Mouse (Mus musculus): Measurements from ENCODE around the gene Serpinb11.

Gene Serpinb11

DNA sequence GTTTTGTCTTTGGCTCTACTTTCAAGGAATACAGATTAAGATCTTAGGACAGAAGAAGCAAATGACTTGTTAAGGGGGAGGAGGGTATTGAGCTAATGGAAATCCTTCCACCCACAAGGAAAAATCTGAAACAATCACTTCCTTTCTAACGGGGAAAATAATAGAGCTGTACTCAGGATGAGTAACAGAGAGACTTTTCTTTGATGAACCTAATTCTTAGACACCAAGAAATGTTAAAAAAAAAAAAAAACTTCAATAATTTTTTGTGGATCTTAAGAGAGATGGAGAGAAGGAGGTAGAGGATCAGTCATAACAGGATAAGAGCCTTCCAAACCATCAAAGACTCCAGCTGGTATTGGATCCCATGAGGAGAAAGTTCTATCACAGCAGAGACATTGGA, at the start of gene Serpinb11:
Serpinb11 (plus strand) TSS at position 301 of the 400 bp plus-strand sequence.
- in situ Hi-C loops (cut with MboI; ENCODE audit: low sequenced_read_pairs) = no loop called here

DNA sequence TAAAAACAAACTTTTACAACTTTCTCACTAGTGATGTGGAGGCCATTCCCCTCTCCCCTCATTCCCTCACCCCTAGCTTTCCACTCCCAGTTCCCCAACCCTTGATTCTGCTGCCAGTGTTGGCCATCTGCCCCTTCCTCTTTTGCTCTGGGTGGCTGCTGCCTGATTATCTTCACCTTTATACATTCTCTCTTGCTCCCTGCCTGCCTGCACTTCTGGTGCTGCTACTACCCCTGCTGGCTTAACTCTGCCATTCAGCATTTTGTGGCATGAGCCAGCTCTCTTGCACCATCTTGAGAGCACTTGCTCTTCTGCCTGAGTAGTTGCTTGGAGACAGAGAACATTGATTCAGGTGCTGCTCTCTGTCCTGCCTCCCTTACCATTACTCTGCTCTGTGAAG, 15.0 kb upstream of the Serpinb11 start:
- in situ Hi-C loops (cut with MboI; ENCODE audit: low sequenced_read_pairs) = no loop called here

DNA sequence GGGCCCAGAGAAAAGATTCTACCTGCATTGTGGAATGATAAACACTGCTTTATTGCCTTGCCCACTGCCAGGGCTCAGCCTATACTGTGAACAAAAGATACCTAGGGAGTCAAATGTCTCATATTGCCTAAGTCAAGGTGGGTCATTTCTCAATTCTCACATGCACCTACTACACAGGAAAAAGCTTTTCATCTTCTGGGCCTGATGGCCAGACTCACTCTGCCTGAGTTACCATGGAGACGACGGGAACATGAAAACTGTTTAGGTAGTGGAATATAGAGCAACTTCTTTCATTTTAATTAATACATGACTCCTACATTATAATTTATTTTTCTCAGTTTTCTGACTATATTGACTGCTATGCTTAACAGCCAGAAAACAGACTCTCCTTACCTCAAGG, 14.2 kb upstream of the Serpinb11 start:
- in situ Hi-C loops (cut with MboI; ENCODE audit: low sequenced_read_pairs) = no loop called here

DNA sequence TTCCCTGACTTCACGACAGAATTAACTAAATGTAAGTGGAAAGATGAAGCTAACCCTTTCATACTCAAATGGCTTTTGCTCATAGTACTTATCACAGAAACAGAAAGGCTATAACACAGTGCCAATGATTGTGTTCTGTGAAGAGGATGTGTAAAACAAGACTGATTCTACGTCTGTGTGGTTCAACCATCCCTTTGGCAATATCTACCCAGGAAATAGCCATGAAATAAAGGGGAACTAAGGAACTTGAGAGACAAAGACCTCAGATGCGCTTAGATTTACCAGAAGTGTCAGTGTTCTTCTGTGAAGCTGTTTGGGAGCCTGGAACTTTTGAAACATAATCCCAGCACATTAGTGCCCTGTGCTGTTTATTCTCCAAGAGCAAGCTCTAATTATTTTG, 10.6 kb upstream of the Serpinb11 start:
- in situ Hi-C loops (cut with MboI; ENCODE audit: low sequenced_read_pairs) = no loop called here

DNA sequence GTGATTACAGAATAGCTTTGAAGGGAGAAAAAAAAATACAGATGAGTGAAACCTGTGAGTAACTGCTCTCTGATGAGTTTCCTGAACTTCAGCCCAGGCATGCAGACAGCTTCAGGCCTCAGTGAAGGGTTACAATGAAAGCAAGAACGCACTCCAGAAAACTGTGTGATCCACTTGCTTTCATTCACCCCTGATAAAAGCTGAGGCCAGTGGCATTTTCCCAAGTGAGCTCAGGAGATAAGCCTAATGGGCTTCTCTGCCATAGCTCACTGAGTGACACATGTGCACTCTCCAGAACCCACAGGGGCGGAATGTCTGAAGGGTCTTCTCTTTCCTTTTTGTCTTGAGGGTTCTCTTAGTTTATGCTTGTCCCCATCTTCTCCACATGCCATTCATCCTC, 9.9 kb upstream of the Serpinb11 start:
- in situ Hi-C loops (cut with MboI; ENCODE audit: low sequenced_read_pairs) = no loop called here

DNA sequence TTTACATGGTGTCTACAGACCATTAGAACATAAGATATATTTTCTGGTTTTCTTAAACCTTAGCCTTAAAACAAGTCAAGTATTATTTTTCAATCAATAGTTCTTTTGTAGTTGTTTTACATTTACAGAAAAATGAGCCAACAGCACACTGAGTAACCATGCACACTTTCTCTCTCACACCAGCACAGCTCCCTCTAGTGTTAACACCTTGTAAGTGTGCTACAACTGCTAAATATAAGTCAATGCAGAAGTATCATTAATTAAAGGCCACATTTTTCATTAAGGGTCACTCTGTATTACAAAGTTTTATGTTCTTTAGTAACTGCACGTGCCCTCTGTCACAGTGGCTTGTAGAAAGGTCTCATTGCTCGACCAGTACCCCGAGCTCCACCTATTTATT, 8.0 kb upstream of the Serpinb11 start:
- in situ Hi-C loops (cut with MboI; ENCODE audit: low sequenced_read_pairs) = no loop called here

DNA sequence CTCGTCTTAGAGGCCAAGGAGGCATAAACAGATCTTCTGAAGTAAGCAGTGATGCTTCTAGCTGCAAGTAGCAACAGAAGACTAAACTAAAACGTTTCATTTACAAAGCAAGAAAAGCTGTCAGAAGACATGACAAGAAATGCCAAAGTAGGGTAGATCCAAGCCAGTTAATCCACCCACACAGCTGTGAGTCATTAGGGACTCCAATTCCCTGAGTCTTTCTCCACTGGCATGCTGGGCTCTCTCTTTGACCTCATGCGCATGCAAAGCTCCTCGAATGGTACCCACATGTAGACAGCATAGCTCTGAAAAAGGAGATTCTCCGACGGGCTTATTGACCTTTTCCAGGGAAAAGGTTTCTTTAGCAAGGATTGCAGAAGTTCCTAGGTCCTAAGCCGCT, 5.0 kb downstream of the Serpinb11 start:
- in situ Hi-C loops (cut with MboI; ENCODE audit: low sequenced_read_pairs) = no loop called here

DNA sequence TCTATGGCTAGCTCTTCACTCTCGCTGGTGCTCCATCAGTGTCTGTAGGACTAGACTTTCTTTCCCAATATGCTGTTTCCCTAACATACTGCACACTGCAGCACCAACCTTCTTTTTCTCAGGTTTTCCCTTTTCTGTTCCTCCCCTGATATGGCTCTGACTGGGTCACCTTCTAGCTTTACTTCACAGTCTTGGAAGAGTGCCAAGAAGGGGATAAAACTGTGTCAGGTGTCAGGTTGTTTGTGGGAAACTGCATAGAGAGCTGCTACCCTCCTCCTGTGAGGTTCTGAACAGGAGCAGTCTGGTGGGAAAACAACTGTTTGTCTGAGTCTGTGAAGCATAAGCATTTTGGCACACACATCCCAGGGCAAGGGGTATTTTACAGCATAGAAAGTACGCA, 7.9 kb downstream of the Serpinb11 start:
- in situ Hi-C loops (cut with MboI; ENCODE audit: low sequenced_read_pairs) = no loop called here

DNA sequence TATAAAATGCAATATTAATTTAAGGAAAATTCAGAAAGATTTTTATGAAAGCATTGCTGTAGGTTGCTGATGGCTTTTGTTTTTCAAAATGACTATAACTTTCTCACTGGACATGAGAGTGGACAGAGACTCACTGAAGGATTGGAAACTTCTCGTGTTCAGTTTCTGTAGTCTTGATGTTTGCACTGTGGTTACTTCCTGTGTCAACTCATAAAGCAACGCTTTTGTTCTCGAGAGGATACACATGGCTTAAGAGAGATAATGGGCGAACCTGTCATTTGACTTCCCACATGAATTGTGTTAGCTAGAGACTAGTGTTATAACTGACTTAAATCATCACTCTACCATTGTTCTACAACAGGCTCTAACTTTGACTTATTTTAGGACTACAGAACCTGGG, 16.0 kb downstream of the Serpinb11 start:
- in situ Hi-C loops (cut with MboI; ENCODE audit: low sequenced_read_pairs) = no loop called here

DNA sequence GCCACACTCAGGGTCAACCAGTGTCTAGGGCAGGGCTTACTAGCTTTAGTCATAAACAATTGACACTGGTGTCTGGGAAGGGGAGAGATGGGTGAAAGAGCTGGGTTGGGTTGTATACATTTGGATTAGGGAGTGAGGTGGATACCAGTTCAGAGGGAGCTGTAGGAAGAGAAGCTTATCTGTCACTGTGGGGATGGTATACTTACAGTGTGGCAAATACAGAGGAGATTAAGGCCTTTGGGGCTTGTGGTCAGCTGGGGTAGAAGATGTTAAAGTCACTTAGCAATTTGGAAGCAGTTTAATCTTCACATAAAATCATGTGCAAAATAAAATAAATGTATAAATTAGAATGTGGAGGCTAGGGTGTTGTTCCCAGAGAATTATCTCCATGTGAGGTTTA, 17.4 kb downstream of the Serpinb11 start:
- in situ Hi-C loops (cut with MboI; ENCODE audit: low sequenced_read_pairs) = no loop called here

DNA sequence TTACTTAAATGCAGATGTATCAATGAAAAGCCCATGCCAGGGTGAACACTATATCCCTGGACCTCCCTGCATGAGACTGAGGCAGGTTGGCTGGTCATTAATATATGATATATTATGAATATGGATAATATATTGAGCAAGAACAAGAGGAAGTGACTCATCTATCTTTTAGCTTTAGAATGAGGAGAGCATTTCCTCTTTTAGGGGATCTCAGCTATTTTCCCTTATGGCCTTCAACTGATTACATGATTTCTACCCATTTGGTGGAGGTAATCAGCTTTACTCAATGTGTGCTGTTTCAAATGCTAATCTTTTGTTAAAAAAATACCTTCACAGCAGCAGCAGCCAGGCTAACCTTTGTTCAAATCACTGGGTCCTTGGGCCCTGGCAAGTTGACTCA, 20.5 kb downstream of the Serpinb11 start:
- in situ Hi-C loops (cut with MboI; ENCODE audit: low sequenced_read_pairs) = no loop called here

DNA sequence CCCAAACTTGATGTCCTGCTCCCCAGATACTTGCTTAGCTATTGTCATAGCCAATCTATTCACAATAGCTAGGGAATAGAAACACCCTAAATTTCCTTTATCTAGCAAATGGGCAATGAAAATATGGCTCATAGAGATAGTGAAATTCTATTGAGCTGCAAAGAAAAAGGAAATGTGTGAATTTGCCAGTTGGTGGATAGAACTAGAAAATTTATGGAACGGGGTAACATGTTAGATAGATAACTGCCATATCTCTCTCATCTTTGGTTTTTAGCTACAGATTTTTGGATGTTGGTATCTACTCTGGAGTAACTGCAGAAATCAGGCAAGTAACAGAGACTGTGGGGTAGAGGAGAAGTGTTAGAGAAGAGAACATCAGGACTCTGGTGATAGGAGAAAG, 21.4 kb downstream of the Serpinb11 start:
- in situ Hi-C loops (cut with MboI; ENCODE audit: low sequenced_read_pairs) = no loop called here

DNA sequence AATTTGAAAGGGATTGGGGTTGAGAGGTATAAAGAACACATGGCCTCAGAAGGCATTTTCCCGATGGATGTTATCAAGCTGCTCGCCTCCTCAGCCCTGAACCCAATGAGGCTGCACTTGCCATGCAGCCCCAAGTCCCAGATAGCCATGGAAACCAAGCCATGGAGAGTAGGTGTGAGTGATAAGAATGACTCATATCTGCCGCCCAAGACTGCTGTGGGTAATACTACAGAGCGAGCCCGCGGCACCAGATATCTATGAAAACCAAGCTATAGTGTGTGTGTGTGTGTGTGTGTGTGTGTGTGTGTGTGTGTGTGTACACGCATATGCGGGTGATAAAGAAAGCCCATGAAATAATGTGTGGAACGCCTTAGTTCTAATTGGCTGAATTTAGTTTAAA, 23.5 kb downstream of the Serpinb11 start:
- in situ Hi-C loops (cut with MboI; ENCODE audit: low sequenced_read_pairs) = no loop called here

DNA sequence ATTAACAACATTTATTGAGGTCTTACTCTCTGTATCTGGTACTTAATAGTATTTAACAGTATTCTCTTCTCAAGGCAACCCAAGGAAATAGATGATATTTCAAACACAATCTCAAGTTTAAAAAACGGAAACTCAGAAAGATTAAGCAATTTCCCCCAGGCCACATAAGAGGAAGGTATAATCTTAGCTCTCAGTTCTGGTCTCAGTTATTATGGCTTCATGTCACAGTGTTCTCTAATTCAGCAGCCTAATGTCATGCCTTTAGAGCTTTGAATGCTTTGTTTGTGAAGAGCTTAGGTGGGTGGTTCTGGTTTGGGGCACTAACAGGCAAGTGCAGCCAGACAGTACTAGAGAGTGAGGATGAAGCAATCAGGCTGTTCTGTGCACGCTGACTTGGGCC, 28.8 kb downstream of the Serpinb11 start:
- in situ Hi-C loops (cut with MboI; ENCODE audit: low sequenced_read_pairs) = no loop called here

DNA sequence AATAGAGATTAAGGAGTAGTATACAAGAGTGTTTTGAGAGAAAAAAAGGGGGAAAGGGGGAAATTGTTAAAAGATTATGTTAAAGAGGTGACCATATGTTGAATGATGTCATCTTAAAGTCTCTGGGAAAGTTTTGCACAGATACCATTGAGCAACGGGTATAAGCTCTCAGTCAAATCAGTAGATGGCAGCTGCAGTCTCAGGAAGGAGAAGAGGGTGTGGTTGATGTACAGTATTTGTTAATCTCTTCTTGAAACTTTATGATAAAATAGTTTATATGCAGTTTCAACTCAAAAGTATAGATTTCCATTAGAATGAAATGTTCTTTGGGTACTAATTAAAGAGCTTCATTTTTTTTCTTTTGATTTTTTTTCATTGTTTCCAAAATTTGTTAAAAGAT, 36.5 kb downstream of the Serpinb11 start:
- in situ Hi-C loops (cut with MboI; ENCODE audit: low sequenced_read_pairs) = no loop called here

DNA sequence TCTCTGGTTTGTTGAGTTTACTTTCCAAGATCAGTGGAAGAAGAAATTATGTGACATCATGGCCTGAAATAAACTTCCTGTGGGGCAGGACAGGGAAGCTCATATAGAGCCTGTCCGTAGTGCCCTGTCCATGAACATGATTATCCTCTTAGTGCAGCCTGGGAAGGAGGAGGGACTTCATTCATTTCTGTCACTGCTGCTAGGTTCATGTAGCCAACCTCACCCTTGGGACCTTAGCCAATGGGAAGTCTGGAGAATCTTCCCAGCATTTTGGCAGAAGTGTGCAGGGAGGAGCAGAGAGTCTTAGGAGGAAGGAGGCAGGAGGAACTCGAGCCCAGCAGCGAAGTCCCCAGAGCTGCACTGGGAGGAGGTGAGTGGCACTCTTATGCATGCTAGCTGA, 38.4 kb downstream of the Serpinb11 start, which contains the start of gene Serpinb7:
Serpinb7 (plus strand) TSS at position 301 of the 400 bp plus-strand sequence.
- in situ Hi-C loops (cut with MboI; ENCODE audit: low sequenced_read_pairs) = no loop called here

DNA sequence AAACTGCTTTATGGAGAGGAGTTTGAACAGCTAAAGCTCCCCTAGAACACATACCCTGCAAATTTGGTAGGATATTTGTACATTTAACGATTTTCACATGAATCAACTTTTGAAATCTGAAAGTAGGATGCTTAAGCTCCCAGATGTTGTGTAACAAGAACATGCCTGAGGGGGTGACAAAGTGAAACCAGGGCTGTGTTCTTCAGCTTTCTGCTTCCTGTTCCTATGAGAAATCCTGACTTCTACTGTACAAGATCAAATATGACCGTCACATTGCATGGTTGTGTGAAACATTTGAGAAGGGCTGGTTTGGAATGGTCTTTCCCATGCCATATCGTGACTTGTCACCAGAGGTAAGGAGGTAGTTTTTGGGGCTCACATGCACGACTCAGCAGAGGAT, 41.1 kb downstream of the Serpinb11 start:
- in situ Hi-C loops (cut with MboI; ENCODE audit: low sequenced_read_pairs) = no loop called here

DNA sequence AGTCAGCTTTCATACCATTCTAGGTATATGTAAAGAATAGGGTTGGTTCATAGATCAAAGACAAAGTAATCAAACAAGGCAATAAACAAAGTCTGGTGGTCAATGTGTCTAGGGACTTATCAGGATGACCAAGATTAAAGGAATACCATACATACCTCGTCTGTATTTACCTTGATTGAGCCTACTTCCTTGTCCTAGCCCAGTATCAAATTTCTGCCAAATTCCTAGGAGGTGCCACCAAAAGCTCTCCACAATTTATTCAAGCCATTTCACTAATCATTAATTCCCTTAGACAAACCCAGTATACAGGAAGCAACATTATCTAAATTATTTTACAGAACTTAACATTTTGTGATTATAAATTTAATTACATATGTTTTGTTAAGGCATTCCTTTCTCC, 53.7 kb downstream of the Serpinb11 start:
- in situ Hi-C loops (cut with MboI; ENCODE audit: low sequenced_read_pairs) = no loop called here

DNA sequence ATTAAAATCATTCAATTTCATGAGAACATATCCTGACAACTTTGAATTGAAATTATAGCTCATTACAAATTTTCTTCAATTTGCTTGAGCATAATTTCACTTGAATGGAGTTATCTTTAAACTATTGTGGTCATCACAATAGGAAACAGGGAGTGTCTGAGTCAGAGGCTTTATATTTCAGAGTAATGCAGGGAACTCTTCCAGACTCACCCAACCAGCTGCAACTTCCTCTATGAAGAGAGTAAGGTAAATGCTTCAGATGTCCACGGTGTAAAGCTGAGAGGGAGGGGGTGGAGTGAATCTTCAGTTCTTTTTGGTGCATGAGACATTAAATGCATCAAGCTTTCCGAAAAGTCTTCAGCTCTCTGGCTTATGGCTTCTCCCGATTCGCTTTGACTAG, 61.5 kb downstream of the Serpinb11 start:
- in situ Hi-C loops (cut with MboI; ENCODE audit: low sequenced_read_pairs) = no loop called here
